Mouse (Mus musculus) liver, adult (tissue): ENCODE results near the gene Top2a.
A peak's percentile ranks its signal among the peaks of the same experiment; 100 is the strongest.

ENCODE experiments used
- GATA4 ChIP-seq: IDR thresholded peaks from 2 replicates; pipeline ENCODE4 v1.6.1; 2014; ENCODE audit warnings: mild to moderate bottlenecking, low read length; ENCODE audit not compliant: insufficient replicate concordance

Gene Top2a

DNA sequence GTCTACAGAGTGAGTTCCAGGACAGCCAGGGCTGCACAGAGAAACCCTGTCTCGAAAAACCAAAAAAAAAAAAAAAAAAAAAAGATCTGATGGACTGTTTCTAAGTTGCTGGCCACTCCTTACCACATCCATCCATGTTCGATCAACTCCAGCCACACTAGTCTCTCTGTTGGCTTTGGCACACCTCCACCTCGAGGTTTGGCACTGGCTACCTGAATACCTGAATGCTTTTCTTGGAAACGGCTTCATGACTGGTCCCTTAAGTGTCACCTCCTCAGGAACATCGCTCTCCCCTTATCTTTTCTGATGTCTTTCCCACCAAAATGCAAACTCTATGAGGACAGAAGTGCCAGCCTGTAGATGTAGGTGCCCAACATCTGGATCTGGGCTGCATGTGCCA is 44.6 kb downstream of the Top2a start:
- no peak for TF ChIP-seq GATA4

DNA sequence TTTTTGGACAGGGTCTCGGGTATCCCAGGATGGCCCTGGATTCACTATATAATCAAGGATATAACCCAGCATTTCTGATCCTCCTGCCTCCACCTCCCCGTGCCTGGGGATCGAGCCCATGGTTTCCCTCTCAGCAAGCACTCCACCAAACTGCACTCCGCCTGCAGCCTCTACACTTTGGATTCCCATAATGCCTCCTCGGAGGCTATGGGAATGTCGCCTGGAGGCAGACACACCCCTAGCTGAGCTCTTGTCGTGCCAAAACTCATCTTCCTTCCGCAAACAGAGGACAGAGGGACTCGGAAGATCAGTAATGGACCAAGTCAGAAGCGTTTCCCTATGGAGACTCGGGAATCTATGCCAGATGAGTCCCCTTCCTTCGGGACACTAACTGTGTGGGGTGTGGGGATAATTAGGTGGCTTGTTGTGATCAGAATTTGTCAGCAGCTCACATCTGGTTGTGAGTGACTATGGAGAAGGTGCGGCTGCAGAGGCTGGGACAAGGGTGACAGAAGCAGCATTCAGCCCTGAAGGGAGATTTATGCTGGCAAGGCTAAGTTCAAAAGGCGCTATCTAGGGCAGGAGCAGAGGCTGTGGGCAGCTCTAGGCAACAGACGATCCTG is 45.4 kb downstream of the Top2a start:
- no peak for TF ChIP-seq GATA4

DNA sequence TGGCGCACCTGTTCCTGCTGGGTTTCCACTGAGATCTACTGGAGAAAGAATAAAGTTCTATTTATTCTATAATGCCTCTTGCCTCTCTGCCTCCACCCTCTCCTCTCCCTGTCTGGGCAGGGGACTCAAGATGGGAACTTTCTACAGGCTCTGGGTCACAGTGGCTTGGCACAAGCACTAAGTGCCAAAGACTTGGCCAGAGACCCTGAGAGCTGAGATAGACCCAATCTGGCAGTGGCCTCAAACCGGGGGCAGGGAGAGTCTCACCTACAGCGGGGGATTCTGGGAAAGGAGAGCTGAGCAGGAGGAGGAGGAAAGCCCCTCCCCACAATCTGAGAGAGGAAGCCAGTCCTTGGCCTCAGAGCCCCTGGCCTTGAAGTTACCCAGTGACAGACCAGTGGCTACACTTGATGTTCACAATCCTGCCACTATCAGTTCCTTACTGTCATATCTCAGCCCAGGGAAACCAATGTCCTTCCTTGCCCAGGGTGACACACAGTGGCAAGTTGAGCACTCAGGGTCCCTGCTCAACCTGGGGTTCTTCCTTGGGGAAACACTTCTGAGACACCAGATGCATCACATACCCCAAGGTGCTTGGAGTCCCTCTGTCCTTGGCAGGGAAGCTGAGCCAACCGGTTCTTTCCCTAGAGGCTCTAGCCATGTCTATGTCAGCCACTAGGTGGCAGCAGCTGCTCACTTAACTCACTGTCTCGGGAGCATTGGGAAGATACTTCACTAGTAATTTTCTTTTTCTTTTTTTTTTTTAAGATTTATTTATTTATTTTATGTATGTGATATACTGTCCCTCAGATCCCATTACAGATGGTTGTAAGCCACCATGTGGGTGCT is 48.9 kb downstream of the Top2a start:
- no peak for TF ChIP-seq GATA4

DNA sequence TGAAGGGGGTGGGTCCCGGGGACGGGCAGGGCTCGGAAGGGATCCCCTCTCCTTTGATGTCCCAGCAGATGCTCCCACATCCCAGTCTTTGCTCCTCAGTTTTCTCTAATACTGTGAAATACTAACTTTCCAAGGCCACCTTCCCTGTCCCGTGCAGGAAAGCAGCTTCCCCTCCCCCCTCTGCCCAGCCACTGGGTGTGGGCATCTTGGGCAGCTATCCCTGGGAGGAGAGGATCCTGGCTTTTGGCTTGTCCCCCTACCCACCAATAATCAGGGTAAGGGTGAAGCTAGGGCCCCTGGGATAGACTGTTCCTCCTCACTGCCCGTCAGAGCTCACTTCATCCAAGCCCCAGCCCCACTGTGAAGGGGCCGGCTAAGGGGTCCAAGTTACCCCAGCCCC is 49.8 kb downstream of the Top2a start:
- TF ChIP-seq GATA4, result no peak

DNA sequence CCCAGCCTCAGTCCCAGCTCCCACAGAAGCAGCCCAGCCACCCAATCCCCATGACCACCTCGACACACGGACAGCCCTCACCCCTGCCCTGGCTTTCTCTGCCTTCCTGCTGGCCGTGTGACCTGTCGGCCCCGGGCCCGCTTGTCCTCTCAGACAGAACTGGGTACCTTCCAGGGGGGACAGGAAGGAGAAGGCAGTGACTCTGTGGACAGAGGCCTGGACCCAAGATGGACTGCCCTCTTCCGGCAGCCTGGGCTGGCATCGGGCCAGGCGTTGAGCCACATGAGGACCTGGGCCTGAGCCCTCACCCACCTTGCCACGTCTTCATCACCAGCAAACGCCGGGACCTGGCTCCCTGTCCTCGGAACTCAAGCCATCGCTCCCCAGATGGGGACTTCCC is 50.4 kb downstream of the Top2a start:
- no peak for TF ChIP-seq GATA4

DNA sequence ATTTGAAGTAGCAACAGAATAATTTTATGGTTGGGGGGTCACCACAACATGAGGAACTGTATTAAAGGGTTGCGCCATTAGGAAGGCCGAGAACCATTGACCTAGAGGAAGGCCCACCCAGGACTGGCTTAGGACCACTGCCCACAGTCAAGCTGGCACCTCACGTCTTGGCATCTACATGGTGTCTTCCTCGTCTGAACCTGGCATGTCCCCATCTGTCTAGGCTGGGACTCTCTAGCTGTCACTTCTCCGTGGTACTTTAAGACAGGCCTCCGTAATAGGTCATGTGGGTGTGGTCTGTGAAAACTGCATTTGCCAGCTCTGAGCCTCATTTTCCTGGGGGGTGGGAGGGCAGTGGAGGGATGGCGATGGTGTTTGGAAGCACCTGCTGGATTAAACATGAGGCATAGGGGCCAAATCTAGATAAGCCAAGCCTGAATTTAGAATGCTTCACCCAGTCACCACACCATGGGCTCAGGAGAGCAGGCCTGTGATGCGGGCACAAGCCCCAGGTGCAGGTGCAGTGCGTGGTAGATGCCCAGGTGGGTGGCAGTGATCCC is 51.1 kb downstream of the Top2a start:
- TF ChIP-seq GATA4, result no peak

DNA sequence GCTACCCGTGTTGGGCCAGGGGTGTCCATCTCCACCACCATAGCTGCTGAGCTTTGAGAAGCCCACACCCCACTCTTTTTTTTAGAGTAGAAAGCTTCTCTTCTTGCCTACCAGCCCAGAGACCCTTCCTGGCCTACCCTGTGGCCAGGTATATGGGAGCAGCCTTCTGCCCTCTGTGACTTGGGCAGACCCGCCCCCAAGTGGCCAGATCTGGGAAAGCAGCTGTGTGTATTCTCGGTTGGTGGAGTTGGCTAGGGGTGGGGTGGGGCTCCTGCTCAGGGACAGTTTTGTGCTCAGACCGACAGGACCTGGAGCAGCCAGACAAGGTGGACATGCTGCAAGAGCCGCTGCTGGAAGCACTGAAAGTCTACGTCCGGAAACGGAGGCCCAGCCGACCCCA is 51.8 kb downstream of the Top2a start:
- no peak for TF ChIP-seq GATA4

DNA sequence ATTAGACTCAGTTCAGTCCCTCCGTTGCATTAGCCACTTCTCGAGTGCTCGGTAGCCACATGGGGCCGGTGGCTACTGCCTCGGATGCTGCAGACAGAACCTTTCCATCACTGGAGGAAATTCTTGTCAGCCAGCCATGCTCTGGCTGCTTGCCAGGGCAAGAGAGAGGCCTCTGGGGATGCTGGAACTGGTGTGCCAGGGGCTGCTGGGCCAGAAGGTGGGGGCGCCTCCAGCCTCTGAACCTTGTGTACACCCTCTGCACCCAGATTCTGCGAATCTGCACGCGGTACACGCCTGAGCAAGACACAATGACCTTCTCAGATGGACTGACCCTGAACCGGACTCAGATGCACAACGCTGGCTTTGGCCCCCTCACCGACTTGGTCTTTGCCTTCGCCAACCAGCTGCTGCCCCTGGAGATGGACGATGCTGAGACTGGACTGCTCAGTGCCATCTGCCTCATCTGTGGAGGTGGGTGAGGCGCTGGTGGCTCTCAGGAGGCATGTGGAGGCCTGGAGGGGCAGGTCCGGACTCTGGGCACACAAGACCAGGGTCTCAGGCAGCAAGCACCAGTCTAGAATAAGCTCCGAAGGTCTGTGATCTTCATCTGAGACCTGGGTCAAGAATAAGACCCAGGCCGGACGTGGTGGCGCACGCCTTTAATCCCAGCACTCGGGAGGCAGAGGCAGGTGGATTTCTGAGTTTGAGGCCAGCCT is 52.5 kb downstream of the Top2a start:
- TF ChIP-seq GATA4, result no peak

DNA sequence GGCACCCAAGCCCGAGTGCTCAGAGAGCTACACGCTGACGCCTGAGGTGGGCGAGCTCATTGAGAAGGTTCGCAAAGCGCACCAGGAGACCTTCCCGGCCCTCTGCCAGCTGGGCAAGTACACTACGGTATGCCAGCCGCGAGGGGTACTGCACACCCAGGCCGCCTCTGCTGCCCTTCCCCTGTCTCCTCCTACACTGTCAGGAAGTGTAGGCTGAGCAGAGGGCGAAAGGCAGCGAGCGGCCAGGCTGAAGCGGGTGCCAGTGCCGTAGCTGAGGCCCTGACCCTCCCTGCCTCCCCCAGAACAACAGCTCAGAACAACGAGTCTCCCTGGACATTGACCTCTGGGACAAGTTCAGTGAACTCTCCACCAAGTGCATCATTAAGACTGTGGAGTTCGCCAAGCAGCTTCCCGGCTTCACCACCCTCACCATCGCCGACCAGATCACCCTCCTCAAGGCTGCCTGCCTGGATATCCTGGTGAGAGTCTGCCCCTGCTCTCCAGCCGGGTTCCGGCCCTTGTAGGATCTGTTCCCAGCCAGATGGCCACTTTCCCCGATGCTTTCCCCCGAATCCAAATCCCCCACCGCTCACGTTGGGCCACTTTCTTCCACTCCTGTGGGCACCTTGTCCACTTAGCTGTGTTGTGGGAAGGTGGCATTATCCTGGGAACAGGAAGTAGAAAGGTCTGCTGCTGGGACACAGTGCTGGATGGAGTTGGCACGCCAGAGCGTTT is 53.6 kb downstream of the Top2a start:
- TF ChIP-seq GATA4, result 0 out of 2 replicates have a peak, but pooled peaks have one; percentile 5

DNA sequence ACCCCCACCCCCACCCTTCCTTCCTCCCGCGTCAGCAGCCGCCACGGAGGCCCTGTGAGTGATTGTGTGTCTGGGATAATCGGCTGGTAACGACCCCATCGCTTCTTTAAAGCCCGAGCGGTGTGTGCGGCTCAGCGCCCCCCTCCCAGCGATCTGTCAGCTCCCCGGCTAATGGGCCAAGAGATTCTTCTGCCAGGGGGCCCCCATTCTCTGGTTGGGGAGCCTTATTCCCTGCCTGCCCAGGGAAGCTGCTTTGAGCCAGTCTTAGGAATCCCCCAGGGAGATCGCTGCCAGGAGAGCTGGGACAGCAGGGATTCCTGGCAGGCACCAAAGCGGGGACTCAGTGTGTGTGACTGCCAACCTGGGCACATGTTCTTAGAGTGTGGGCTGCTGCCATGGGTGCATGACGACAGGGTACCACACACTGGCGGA is 54.5 kb downstream of the Top2a start:
- TF ChIP-seq GATA4, result no peak

DNA sequence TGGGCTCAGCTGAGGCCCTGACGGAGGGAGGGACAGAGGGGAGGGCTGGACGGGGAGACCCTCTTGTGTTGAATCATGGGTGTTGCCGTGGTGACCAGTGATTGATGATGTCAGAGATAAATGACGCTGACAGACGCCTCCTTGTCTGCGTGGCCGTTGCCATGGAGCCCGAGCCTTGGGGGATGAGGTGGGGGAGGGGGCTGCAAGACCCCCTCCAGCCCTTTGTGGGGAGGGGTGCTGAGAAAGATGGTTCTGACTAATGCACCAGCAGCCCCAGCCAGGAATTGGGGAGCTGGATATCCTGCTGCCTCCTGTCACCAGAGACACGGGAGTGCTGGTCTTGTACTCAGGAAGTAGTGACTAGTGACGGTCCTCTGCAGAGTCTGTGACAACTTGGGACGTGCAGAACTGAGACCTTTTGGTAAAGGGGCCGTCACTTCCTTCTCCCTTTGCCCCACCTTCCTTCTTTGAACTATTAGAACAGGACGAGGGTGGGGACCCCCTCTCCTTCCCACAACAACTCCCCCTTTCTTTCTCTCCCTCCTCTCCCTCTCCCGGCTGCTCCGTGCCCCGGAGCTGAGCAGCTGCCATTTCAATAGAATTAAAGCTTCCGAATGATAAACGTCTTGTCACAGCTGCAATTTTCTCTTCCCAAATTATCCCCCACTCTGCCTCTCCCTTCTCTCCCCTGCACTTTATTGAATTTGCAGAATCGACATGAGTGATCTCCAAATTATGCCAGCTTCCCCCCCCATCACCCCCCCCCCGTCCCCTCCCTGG is 55.1 kb downstream of the Top2a start:
- no peak for TF ChIP-seq GATA4

DNA sequence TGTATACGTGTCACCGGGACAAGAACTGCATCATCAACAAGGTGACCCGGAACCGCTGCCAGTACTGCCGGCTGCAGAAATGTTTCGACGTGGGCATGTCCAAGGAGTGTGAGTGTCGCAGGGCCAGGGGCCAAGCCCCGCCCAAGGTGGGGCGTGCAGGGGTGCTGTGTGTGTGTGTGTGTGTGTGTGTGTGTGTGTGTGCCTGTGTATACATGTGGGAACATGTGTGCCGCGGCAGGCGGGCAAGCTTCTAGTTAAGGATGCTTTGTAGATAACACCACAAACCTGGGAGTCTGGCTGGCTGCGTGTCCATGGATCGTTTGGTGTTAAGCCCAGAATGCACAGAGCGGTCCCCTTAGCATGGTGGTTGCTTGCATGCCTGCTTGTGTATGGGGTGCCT is 55.9 kb downstream of the Top2a start:
- TF ChIP-seq GATA4, result no peak

DNA sequence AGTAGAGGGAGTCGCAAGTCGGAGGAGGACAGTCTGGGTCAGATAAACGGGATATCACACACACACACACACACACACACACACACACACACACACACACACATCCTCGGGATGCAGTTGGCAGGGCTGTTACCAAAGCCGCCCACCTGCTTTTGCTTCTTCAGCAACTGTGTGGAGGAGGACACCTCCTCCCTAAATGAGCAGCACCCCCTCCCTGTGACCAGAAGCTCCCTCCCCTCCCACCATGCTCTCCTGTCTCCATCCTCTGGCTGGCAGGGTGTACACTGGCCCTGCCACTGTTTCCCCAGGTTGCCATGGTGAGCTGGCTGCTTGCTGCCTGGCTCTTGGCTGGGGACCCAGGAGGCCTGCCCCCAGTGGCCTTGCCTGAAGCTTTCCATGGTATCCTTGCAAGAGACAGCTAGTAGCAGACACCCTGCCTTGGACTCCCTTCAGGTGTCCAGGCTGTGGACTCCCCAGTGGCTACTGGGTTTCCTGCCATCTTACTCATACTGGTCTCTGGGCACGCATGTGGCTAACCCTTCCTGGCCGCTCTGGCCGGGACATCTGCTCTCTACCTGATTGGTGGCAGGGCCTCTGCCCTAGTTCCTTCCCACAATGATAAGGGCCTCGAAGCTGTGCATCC is 57.4 kb downstream of the Top2a start:
- no peak for TF ChIP-seq GATA4
